Mouse (Mus musculus): ENCODE data around the gene Chaf1a.

The Chaf1a gene

DNA sequence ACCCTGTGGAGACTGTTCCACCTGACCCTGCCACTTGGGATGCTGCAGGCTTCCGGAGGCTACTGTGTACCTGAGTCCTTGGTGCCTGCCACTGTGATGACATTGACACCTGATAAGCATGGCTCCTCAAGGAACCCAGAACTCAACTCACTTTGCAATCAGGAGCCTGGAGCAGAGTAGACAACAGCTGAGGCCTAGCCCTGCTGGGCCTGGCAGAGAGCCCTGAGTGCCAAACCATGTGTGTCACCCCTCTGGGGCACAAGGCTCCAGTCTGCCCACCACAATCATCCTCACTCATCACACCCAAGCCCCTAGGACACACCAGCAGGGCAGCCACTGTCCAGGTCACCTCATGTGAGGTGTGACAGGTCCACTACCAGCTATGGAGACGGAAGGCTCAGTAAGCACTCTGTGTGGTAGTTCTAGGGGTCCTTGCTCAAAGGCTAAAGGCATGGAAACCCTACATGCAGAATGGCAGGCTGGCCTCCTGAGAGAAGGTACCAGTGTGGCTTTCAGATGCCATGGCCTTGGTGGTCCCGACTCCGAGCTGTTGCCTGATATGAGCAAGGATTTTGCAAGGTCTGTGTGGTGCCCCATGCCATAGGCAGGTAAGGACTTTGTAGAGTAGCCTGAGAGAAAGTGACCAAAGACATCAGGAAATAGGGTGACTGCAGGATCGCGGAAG, 19.7 kb upstream of the Chaf1a start:
- no peak for DNase-seq (ENCODE audit: low spot score)

DNA sequence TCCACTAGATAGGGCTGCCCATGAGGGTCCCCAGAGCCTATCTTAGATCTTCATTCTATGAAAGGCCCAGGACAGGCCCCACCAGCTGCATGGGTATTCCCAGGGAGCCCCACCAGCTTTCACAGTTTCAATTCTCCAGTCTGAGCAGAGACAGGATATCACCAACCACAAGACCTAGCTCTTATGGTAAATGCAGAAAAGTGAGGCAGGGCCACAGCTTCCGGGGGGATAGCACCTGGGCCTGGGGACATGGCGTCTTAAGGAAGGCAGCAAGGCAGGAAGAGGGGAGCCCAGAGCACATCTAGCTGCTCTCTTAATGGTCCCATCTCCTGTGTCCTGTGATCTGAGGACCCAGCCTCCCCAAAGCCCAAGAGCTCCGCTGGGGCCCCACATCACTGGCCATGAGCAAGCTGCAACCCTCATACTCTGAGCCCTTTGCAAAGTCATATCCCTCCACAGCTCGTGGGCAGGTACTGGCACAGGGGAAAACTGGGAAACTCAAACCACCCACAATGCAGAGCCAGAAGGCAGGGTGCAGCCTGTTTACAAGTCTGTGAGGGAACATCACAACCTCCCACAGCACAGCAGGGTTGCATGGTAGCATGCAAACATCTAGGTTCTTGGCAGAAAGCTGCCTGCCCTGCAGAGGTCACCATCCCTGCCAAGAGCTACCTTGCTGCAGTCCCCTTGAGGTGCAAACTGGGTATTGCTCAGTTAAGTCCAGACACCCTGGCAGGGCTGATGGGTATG, 18.9 kb upstream of the Chaf1a start:
- no peak for DNase-seq (ENCODE audit: low spot score)

DNA sequence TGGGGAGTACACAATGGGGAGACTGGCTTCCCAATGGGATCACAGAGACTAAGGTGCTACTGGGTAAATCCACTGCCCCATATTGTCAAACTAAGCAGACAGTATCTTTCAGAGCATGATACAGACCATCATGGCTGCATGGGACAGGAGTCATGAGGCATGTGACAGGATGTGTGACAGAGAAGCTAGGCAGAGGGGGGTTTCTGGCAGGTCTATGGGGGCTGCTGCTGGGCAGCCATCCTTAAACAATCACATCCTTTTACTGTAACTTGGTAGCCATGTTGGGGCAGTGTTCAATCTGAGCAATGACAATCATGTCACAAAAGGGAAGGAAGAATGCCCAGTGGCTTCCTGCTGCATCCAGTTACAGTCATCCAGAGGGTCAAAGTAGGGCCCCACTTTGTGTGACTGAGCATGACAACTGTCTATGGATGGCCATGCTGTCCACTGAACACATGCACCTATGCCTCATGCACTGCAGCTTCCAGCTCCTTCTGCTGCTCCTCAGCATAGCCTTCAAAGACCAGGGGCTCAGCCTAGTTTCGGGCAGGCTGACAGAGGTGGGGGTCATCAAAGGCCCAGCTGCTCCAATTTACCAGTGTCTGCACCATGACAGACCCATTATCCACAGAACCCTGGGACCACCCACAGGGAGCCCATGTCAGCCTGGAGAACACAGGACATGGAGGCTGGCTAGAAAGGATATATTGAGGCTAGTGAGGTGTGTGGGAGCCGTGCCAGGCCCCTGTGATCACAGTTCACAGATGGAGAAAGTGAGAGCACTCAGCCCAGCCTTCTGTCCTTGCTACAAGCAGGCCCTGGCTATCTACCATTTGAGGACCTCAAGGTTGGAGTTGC, 17.9 kb upstream of the Chaf1a start:
- no peak for DNase-seq (ENCODE audit: low spot score)

DNA sequence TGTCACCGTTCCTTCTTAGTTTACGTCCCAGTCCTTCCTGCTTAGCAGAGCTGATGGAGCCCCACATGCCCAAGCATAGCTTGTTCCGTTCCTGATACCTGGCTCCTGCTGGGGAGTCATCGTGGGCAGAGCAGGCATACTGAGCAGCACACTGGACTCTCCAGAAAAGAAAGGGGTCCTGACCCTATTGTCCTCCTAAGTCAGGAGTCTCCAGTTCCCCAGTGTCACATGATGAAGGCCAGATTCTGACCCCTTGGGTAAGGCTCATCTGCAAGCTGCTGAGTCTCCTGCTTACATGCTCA, 17.3 kb upstream of the Chaf1a start:
- DNase-seq (ENCODE audit: low spot score): no peak

DNA sequence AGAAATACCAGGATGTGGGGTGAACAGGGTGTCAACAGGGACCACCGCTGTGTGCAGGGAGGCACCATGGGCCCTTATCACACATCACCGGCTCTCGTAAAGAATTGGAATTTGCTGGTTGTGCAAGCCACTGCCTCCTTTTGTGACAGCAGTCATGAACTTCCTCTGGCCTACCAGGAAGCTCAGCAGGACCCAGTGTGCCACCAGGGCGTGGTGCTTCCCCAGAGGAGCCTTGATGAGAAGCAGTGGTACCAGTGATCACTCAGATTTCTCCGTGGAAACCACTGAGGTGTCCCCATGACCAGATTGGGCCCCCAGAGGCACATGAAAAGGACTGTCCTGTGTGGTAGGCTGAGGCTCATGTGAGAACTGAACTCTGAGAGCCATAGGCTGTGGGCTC, 16.9 kb upstream of the Chaf1a start:
- no peak for DNase-seq (ENCODE audit: low spot score)

DNA sequence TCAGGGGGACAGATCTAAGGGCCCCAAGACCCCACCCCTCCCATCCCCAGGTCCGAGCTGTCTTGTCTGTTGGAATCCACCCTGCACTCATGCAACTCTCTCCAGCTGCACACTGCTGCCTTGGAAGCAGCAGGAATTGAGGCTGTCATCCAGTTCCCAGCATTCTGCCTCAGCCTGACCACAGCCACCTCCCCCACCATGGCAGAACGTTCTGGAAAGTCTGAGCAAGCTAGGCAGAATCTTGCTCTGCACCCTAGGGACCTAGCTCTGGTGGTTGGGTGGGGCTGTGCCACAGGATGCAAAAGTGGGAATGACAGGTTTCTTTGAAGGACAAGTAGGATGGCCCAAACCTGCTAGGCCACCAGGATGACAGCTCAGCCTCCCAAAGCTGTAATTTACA, 15.8 kb upstream of the Chaf1a start:
- DNase-seq (ENCODE audit: low spot score): no peak

DNA sequence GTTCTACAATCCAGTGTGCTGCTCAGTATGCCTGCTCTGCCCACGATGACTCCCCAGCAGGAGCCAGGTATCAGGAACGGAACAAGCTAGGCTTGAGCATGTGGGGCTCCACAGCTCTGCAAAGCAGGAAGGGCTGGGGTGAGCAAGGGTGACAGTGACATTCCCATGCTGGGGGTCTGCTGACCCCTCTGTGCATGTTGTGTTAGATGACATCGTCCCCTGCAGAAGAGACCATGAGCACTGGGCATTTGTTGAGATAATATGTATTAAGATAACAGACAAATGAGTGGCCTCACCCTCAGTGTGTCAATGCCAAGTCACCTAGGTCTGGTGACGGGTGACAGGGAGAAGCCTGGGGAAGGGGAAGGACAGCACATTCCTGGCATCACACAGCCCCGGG, 15.3 kb upstream of the Chaf1a start:
- no peak for DNase-seq (ENCODE audit: low spot score)

DNA sequence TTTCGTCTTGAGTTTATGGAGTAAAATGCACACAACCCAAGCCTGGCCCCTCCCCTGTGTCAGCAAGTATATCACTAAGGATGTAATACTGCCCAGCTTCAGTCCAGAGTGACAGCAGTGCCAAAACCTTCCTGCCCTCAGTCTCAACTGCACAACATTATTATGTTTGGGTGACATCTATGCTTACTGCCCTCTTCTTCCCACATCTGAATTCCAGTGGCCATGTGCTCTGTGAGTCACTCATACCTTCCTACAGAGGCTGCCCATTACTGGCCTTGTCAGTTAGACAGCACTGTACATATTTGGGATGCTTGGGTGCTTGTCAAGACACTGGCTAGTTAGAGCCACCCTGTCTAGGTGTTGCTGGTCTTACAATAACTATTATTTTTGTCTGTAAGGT, 13.9 kb upstream of the Chaf1a start:
- no peak for DNase-seq (ENCODE audit: low spot score)

DNA sequence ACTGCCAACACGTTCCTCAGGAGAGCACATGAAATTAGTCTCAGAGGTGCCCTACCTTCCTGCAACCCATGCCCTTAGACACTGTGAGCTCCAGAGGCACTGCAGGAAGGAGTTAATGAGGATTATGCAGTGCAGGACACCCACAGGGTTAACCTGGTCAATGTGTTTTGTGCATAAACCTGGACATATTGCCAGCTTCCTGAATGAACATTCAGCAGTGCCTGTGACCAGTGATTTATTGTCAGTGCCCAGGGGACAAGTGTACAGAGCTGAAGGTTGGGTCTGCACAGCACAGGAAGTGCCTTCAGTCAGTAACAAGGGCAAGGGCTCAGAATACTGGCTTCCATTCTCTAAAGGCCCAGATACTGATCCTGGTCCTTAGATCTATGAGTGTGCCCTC, 13.4 kb upstream of the Chaf1a start:
- DNase-seq (ENCODE audit: low spot score): no peak

DNA sequence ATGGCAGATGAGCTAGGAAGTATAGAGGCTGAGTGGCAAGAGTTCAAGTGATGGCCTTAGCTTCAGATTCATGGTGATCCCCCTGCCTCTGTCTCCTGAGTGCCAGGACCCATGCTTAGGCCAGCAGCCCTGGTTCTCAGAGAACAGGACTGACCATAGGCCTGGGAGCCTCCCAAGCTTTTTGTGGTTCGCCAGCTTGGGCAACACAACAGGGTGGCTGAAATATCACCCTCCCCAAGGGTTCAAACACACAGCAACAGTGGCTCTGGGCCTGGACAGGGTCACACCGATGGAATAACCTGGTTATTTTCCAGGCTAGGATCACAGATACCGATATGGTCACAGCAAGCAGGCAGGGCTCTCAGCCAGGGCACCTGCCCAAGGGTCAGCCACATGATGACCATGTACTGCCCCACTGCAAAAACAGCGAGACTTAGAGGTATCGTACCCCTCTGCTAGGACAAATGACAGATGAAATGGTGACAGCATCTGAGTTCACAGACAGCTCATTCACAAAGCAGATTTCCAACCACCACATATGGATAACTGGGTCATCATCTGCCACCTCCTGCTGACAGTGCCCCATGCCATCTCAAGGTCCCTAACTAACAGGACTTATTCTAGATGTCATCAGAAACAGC, 12.3 kb upstream of the Chaf1a start:
- no peak for DNase-seq (ENCODE audit: low spot score)

DNA sequence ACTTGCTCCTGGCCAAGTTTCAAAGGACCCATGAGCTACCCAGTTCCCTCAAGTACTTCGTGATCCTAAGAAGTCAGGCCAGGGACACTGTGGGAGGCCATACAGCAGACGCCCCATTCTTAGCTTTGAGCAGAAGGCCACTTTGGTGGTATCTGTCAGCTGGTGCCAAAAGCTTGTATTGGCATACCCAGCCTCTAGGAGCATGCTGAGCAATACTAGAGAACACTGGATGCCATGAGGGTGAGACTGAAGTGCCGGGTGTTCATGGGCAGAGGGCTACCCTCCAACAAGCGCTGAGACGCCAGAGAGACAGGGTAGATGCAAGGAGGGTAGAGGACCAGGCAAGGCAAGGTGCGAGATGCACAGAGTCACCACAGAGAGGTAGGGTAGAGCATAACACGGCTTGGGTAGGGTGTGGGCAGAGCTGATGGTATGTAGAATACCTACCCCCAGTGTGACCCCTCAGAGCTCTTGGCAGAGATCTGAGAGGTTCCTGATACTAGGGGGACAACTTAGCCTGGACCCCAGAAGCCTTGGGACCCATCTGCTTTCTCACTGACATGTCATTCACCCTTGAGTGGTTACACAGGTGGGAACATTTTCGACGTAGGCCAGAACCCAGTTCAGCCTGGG, 9.9 kb upstream of the Chaf1a start:
- no peak for DNase-seq (ENCODE audit: low spot score)

DNA sequence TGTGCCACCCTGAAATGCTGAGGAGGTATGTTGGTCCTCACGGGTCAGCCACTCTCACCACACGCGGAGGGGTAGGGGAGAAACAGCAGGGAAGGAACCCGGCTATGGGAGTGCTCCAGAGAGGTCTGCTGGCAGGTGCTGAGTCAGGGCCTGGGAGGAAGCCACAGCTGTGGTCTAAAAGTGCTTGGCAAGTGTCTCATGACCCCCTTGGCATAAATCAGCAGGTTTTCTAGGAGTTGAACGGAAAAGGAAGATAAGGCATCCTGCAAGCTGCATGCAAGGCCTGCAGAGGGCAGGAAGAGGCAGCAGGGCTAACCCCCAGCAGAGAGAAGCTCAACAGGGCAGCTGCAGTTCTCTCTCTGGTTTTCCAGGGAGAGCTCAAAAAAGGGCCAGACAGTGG, 9.3 kb upstream of the Chaf1a start:
- DNase-seq (ENCODE audit: low spot score): no peak

DNA sequence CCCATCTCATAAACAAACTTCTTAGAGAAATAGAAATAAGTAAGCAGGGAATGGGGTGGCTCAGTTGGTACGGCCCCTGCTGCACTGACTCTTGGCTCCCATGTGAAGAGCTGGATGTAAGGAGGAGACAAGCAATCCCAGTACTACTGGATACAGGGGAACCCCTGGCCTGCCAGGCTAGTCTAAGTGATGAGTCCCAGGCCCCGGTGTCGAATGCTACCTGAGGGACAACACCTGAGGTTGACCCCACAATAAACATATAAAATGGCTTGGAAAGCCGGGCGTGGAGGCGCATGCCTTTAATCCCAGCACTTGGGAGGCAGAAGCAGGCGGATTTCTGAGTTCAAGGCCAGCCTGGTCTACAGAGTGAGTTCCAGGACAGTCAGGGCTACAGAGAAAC, 8.8 kb upstream of the Chaf1a start:
- DNase-seq (ENCODE audit: low spot score): no peak

DNA sequence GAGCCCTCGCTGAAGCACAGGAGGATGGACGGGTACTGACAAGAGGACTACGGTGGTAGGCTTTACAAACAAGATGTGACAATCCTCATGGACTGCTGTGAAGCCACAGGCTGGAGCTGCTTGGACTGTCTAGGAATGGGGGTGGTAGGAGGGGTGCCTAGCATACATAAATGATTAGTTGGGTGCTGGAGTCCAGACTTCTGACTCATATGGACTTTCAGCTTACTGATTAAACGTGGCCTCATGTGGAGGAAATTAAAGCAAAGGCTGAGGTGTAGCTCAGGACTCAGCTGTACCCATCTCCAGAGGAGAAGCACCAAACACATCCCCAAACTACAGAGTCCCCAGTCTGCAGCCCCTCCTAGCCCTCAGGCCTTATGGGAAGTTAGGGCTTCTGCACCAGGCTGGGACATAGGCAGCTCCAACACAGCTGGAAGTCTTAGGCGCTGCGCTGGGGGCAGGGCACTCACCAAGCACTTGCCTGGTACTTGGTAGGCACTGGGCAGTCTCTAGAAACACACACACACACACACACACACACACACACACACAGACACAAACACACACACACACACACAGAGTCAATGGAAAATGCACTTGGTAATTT, 8.0 kb upstream of the Chaf1a start:
- DNase-seq (ENCODE audit: low spot score): no peak

DNA sequence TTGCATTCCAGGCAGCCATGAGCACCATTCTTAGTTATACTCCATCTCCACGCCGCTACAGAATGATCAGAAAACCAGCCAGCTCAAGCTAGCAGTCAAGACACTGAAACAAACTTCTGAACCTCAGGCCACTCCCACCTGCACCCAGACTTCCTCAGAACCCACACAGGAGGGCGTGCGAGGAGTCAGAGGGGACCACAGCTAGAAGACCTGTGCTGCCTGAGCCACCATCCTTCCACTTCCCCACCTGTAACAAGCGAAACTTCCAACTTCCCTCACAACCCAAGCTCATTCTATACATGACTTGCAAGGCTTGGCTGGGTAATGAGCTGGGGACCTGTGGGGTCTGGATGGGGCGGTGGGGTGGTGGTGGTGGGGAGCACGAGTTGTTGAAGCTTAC, 7.4 kb upstream of the Chaf1a start:
- no peak for DNase-seq (ENCODE audit: low spot score)

DNA sequence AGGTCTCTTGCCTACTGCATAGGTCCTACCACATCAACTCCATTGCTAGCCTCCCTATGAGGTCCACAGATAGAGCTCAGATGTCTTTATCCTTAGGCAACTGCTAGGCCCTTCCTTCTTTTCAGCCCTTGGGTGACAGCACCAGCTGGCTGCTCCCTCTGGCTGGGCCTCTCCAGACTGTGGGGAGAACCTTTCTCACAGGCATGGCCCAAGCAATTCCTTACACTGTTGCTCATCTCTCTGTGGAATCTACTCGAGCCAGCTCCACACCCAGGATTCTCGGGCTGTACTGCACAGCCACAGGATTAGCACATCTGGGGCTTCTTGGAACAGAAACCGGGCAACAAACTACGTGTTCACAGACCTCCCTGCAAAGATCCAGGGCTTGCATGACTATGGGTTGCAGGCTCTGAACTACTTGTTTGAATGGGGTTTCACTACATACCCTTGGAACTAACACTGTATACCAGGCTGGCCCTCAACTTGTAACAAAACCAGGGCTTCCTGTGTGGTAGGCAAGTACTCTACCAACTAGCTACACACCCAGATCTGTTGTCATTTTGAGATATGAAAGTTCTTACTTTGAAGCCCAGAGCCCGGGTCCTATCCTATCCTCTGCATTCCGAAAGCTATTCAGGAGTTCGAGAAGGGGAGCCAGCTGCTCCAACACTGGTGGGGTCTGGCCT, 6.1 kb upstream of the Chaf1a start:
- no peak for DNase-seq (ENCODE audit: low spot score)

DNA sequence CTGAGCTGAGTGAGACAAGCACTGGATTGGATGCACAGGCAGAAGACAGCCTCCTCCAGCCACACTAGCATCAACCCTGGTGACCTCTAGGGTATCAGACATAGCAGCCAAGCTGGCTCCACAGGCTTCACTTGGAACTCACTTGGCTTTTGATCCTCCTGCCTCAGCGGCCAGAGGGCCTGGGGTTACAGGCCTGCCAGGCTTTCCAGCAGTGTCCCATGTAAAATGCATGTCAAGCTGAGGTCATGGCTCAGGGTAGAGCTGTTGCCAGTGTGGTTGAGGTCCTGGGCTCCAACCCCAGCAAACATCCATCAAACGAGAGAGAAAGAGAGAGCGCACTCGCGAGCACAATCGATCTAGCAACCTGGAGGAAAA, 5.5 kb upstream of the Chaf1a start:
- DNase-seq (ENCODE audit: low spot score): no peak

DNA sequence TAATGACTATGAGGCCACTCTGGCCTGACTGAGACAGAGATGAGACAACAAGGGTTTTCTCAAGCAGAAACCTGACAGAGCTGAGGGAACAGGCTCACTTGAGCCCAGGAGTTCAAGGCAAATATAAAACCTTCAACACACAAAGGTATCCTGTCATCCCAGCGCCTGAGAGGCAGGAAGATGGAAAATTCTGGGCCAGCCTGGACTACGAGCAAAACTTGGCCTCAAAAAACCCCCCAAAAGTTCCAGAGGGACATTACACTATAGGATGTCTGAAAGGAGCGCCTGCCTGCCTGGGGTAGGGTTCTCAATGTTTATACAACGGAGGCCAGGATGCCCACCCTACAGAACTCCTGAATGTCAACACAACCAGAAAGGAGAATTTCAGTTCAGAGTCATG, 5.0 kb upstream of the Chaf1a start:
- no peak for DNase-seq (ENCODE audit: low spot score)

DNA sequence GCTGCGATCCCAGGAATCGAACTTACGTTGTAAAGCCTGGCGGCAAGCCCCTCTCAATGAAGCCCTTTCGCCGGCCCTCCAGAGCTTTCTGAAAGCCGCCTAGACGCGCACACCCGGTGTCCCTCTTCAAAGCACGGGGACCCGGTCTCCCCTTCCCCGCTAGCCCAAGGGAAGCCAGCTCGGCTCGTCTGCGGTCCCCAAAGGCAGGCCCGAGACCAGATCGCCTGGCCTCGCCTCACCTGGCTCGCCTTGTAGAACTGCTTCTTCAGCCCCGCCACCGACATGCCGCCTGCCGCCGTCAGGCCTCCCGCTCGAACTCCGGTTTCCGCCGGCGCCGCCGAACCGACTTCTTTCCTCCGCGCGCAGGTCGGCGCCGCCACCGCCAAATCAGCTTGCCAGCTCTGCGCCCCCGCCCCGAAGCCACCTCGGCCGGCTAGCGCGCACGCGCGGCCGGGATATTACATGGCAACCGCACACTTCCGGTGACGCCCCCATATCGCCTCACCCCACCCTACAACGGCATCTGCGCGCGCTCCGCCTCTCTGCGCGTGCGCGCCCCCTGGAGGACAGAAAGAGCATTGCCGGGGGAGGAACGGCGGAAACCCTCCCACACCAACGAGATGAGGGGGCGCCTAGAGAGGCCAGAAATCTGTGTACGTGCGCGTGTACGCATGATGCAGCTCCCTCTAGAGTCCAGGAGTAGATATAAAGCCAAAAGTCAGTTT, 3.9 kb upstream of the Chaf1a start, which contains the start of gene Sh3gl1:
Gene Sh3gl1 (minus strand): TSS at position 460 of the 725 bp plus-strand sequence.
- peak; percentile 100 for DNase-seq (ENCODE audit: low spot score)

DNA sequence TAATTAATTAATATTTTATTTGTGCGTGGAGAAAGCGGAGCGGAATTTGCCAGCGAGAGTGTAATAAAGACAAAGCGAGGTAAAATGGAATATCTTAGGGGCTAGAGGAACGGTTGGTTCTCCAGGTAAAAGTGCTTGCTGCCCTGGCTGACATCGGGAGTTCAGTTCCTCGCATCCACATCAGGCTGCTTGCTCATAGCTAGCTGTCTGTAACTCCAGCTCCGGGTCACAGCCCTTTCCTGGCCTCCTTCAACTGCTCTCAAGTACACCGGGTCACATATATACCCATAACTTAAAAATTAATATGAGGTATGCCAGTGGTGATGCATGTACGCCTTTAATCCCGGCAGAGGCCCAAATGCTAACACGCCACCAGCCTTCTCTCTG, 3.3 kb upstream of the Chaf1a start:
- no peak for DNase-seq (ENCODE audit: low spot score)

Data from spleen, adult 12 weeks (tissue).